Mouse (Mus musculus) liver, embryonic 13.5 days (tissue): ENCODE data around the gene Slc17a8. TPM values are rescaled to one million over a fixed set of nuclear protein-coding genes. Genes with fewer than 3 reads are reported as not detected.
A peak's percentile ranks its signal among the peaks of the same experiment; 100 is the strongest.

Experiments used
- ATAC-seq: fragments of 200-750 bp; cut with Nextera tagmentation; 2 replicates; pipeline ENCODE4 v1.8.0; 2017; ENCODE audit warnings: low read depth, mild to moderate bottlenecking, moderate number of reproducible peaks, moderate library complexity
- DNase-seq: peaks from one replicate; pipeline ENCODE4 v3.0.0; 2022
- H3K27ac ChIP-seq: fragments of 300-500 bp; sonication (generic); 2 replicates; pipeline ENCODE4 v1.5.1; 2015; ENCODE audit warnings: moderate library complexity, mild to moderate bottlenecking, inconsistent platforms
- H3K27me3 ChIP-seq: fragments of 300-500 bp; sonication (generic); 2 replicates; pipeline ENCODE4 v1.6.1; 2015; ENCODE audit warnings: mild to moderate bottlenecking, inconsistent platforms
- H3K36me3 ChIP-seq: fragments of 300-500 bp; sonication (generic); 2 replicates; pipeline ENCODE4 v1.6.1; 2015; ENCODE audit warnings: mild to moderate bottlenecking, inconsistent platforms
- H3K4me1 ChIP-seq: fragments of 300-500 bp; sonication (generic); replicated peaks from 2 replicates; pipeline ENCODE4 v1.6.1; 2015; ENCODE audit warnings: inconsistent platforms
- H3K4me2 ChIP-seq: fragments of 300-500 bp; sonication (generic); 2 replicates; pipeline ENCODE4 v1.6.1; 2015; ENCODE audit warnings: inconsistent platforms, mild to moderate bottlenecking, moderate library complexity
- H3K4me3 ChIP-seq: fragments of 300-500 bp; sonication (generic); replicated peaks from 2 replicates; pipeline ENCODE4 v1.5.1; 2015; ENCODE audit warnings: mild to moderate bottlenecking, inconsistent platforms
- H3K9ac ChIP-seq: fragments of 300-500 bp; sonication (generic); 2 replicates; pipeline ENCODE4 v1.6.1; 2015; ENCODE audit warnings: mild to moderate bottlenecking, inconsistent platforms
- H3K9me3 ChIP-seq: fragments of 300-500 bp; sonication (generic); replicated peaks from 2 replicates; pipeline ENCODE4 v1.6.1; 2016; ENCODE audit warnings: inconsistent platforms
- WGBS: fragments of 180-500 bp; shearing (Covaris S2); methylation state at CpG from one replicate; pipeline ENCODE4 v1.1.7; 2015; ENCODE audit not compliant: insufficient replicate concordance; 5-methylcytosine and 5-hydroxymethylcytosine counted together
- polyA plus RNA-seq: library from polyadenylated mRNA; unstranded; fragments of >200 nt; fragmentation: Nextera tagmentation; extraction: Ambion mirVana; gene quantifications from 2 replicates; pipeline ENCODE4 v1.2.1, GENCODE M21; 2015

Slc17a8 gene
- polyA plus RNA-seq, 1 experiment from 2014 or later, result 0.03 TPM

GRCm38 (mm10) chr10:89633121-89633520, 12.1 kb upstream of the Slc17a8 start:
- Histone ChIP-seq H3K27me3 (no peaks in the 10 kb centered on the region), H3K36me3 (no peaks in the 10 kb centered on the region), H3K4me2 (no peak overlapping the region), H3K9ac (no peak overlapping the region), H3K9me3 (no peaks in the 10 kb centered on the region), H3K4me1 (peaks cover 8% of the 10 kb centered on the region), H3K4me3 (no peak overlapping the region), H3K27ac (no peak overlapping the region)
- WGBS, result 75% methylated on average over 4 of the region's 4 CpGs
- ATAC-seq, result no peak
- no peak for DNase-seq

- no peak overlapping the region for H3K4me2 ChIP-seq
- H3K27ac ChIP-seq, result no peak overlapping the region
- 59% methylated on average over 5 of the region's 5 CpGs for WGBS
- no peaks in the 10 kb centered on the region for H3K36me3 ChIP-seq
- ATAC-seq (no peak), DNase-seq (no peak)
- peaks cover 8% of the 10 kb centered on the region for H3K4me1 ChIP-seq
- H3K27me3 ChIP-seq, result no peaks in the 10 kb centered on the region
- H3K4me3 ChIP-seq, result no peak overlapping the region
- H3K9me3 ChIP-seq, result no peaks in the 10 kb centered on the region
- H3K9ac ChIP-seq, result no peak overlapping the region
Observed at GRCm38 (mm10) chr10:89631831-89632230, 10.8 kb upstream of the Slc17a8 start.

GRCm38 (mm10) chr10:89630564-89630963, 9.5 kb upstream of the Slc17a8 start:
- Histone ChIP-seq H3K4me2 (no peak overlapping the region), H3K27ac (no peak overlapping the region), H3K36me3 (no peaks in the 10 kb centered on the region), H3K27me3 (no peaks in the 10 kb centered on the region), H3K9me3 (no peaks in the 10 kb centered on the region), H3K9ac (no peak overlapping the region), H3K4me3 (no peak overlapping the region), H3K4me1 (peaks cover 8% of the 10 kb centered on the region)
- DNase-seq (no peak), ATAC-seq (no peak)
- WGBS, result 76% methylated on average over 1 of the region's 1 CpGs

GRCm38 (mm10) chr10:89630052-89630451, 9.0 kb upstream of the Slc17a8 start:
- Histone ChIP-seq H3K27ac (no peak overlapping the region), H3K9ac (no peak overlapping the region), H3K36me3 (no peaks in the 10 kb centered on the region), H3K4me2 (no peak overlapping the region), H3K4me3 (no peak overlapping the region), H3K9me3 (no peaks in the 10 kb centered on the region), H3K27me3 (no peaks in the 10 kb centered on the region), H3K4me1 (peaks cover 8% of the 10 kb centered on the region)
- DNase-seq, result peak; percentile 10
- ATAC-seq, result no peak
- 28% methylated on average over 3 of the region's 3 CpGs for WGBS

- ATAC-seq (no peak), DNase-seq (no peak)
- Histone ChIP-seq H3K9me3 (no peaks in the 10 kb centered on the region), H3K4me1 (no peaks in the 10 kb centered on the region), H3K4me3 (no peak overlapping the region), H3K9ac (no peak overlapping the region), H3K4me2 (no peak overlapping the region), H3K27me3 (no peaks in the 10 kb centered on the region), H3K36me3 (no peaks in the 10 kb centered on the region), H3K27ac (no peak overlapping the region)
- 80% methylated on average over 2 of the region's 2 CpGs for WGBS
Observed at GRCm38 (mm10) chr10:89626714-89627113, 5.7 kb upstream of the Slc17a8 start.

GRCm38 (mm10) chr10:89624196-89624595, 3.1 kb upstream of the Slc17a8 start:
- Histone ChIP-seq H3K4me2 (no peak overlapping the region), H3K36me3 (no peaks in the 10 kb centered on the region), H3K4me1 (no peaks in the 10 kb centered on the region), H3K9me3 (no peaks in the 10 kb centered on the region), H3K9ac (no peak overlapping the region), H3K4me3 (no peak overlapping the region), H3K27ac (no peak overlapping the region), H3K27me3 (no peaks in the 10 kb centered on the region)
- WGBS, result 67% methylated on average over 2 of the region's 2 CpGs
- ATAC-seq (no peak), DNase-seq (no peak)

- H3K9me3 ChIP-seq, result no peaks in the 10 kb centered on the region
- H3K27ac ChIP-seq, result no peak overlapping the region
- 57% methylated on average over 5 of the region's 5 CpGs for whole genome bisulfite sequencing
- H3K9ac ChIP-seq, result no peak overlapping the region
- no peak for ATAC-seq
- peaks cover 14% of the 10 kb centered on the region for H3K4me1 ChIP-seq
- H3K4me3 ChIP-seq, result no peak overlapping the region
- no peaks in the 10 kb centered on the region for H3K36me3 ChIP-seq
- no peaks in the 10 kb centered on the region for H3K27me3 ChIP-seq
- DNase-seq, result no peak
- H3K4me2 ChIP-seq, result no peak overlapping the region
Observed at GRCm38 (mm10) chr10:89599311-89599710, 21.7 kb downstream of the Slc17a8 start.

- Histone ChIP-seq H3K4me1 (peaks cover 27% of the 10 kb centered on the region), H3K27me3 (no peaks in the 10 kb centered on the region), H3K9ac (no peak overlapping the region), H3K27ac (no peak overlapping the region), H3K9me3 (no peaks in the 10 kb centered on the region), H3K4me2 (no peak overlapping the region), H3K4me3 (no peak overlapping the region), H3K36me3 (no peaks in the 10 kb centered on the region)
- WGBS, result 14% methylated on average over 4 of the region's 4 CpGs
- DNase-seq (peak; percentile 3), ATAC-seq (peak; percentile 61)
Observed at GRCm38 (mm10) chr10:89597275-89597674, 23.8 kb downstream of the Slc17a8 start.

- Histone ChIP-seq H3K9me3 (no peaks in the 10 kb centered on the region), H3K36me3 (no peaks in the 10 kb centered on the region), H3K4me3 (no peak overlapping the region), H3K4me1 (peaks cover 27% of the 10 kb centered on the region), H3K27ac (no peak overlapping the region), H3K4me2 (no peak overlapping the region), H3K9ac (no peak overlapping the region), H3K27me3 (no peaks in the 10 kb centered on the region)
- 73% methylated on average over 5 of the region's 5 CpGs for WGBS
- DNase-seq (no peak), ATAC-seq (no peak)
Observed at GRCm38 (mm10) chr10:89595935-89596334, 25.1 kb downstream of the Slc17a8 start.

GRCm38 (mm10) chr10:89595514-89595913, 25.5 kb downstream of the Slc17a8 start:
- Histone ChIP-seq H3K4me3 (no peak overlapping the region), H3K27ac (no peak overlapping the region), H3K27me3 (no peaks in the 10 kb centered on the region), H3K4me1 (peaks cover 27% of the 10 kb centered on the region), H3K9ac (no peak overlapping the region), H3K36me3 (no peaks in the 10 kb centered on the region), H3K9me3 (no peaks in the 10 kb centered on the region), H3K4me2 (no peak overlapping the region)
- 50% methylated on average over 1 of the region's 1 CpGs for WGBS
- DNase-seq (no peak), ATAC-seq (peak; percentile 37; the same call in 1 of the 2 replicates)

GRCm38 (mm10) chr10:89594309-89594708, 26.7 kb downstream of the Slc17a8 start:
- Histone ChIP-seq H3K4me2 (no peak overlapping the region), H3K4me1 (peaks cover 27% of the 10 kb centered on the region), H3K9me3 (no peaks in the 10 kb centered on the region), H3K9ac (no peak overlapping the region), H3K4me3 (no peak overlapping the region), H3K36me3 (no peaks in the 10 kb centered on the region), H3K27ac (no peak overlapping the region), H3K27me3 (no peaks in the 10 kb centered on the region)
- WGBS, result 34% methylated on average over 4 of the region's 4 CpGs
- DNase-seq (peak; percentile 8), ATAC-seq (peak; percentile 72)

- peaks cover 27% of the 10 kb centered on the region for H3K4me1 ChIP-seq
- no peak overlapping the region for H3K9ac ChIP-seq
- ATAC-seq (no peak), DNase-seq (no peak)
- H3K4me2 ChIP-seq, result no peak overlapping the region
- H3K27me3 ChIP-seq, result no peaks in the 10 kb centered on the region
- no peaks in the 10 kb centered on the region for H3K9me3 ChIP-seq
- 55% methylated on average over 4 of the region's 4 CpGs for WGBS
- no peaks in the 10 kb centered on the region for H3K36me3 ChIP-seq
- no peak overlapping the region for H3K27ac ChIP-seq
- H3K4me3 ChIP-seq, result no peak overlapping the region
Observed at GRCm38 (mm10) chr10:89592797-89593196, 28.3 kb downstream of the Slc17a8 start.
